Mouse (Mus musculus): Measurements from ENCODE around the gene Gast.
"Not testable (repeated sequence)": the region's sequence is repeated elsewhere in the genome, so short reads cannot be mapped to it uniquely, and the experiment has no call there.

Gast gene

DNA sequence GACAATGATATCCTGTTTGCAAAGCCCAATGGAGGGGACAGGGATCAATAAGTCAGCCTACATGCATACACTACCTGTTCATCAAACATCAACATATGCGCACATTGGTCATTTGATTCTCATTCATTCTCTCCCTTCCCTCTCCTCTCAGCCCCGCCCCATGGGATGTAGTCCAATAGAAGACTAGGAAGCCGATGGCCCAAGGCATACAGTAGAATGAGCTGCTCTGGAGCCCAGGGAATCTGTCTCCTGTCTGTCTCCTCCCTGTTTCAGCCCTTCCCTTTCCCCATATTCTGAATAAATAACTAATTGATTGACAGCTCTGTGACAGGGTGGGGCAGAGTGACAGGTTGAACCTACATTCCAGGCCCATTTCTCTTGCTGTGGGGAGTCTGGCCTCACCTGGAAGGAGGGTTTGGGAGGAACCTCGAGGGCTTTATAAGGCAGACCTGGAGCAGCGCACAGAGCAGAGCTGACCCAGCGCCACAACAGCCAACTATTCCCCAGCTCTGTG, at the start of gene Gast:
Gast (plus strand) TSS at position 464 of the 514 bp plus-strand sequence.
- DNase-seq, result no peak

DNA sequence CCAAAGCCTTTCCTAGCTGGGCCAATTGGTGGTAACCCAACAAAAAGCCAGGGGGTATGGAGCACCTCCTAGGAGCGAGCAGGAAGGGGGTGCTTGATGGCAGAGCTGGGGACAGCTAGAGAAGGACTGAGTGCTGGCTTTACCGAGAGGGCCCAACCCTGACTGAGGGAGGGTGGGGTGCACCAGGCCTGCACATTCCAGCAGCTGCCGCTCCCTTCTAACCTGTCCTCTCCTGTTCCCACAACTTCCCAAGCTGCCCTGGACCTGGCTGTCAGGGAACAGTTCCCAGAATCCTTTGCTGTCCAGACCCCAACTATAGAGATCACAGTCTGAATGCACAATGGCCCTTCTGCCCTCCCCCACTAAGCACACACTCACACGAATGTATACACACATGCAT, 49.2 kb upstream of the Gast start:
- no peak for DNase-seq

DNA sequence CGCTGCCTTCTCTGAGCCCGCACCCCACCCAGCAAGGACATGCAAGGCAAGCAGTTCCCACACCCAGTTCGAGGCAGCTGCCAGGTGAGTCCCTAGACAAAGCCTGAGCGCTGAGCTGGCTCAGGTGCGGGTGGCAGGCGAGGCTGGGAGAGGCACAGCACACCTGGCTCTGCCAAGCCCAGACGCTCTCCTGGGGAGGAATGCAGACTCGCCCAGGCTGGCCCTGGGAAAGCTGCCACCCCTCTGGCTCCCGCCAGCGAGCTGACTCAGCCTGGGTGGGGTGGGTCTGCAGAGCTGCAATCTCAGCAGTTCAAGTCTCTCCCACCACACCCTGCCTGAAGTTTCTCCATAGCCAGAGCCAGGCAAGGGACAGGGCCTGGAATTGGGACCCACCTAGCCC, 47.2 kb upstream of the Gast start:
- no peak for DNase-seq

DNA sequence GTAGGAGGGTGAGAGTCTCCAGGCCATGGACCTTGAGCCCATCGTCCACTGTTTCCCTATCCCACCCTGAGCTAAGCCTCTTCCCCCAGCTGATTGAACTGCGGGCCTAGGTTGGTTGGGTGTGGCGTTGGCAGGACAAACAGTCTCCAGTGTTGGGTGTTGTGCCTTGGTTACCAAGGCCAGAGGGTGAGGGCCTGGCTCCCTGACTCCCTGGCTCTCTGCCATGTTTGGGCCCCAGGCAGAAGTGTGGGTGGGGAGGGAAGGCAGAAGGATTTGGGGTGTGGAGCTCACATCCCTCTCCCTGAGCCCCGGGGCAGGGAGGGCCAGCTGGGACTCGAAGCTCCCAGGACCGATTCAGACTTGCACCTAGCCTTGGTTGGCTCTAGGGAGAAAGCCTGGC, 45.3 kb upstream of the Gast start:
- no peak for DNase-seq

DNA sequence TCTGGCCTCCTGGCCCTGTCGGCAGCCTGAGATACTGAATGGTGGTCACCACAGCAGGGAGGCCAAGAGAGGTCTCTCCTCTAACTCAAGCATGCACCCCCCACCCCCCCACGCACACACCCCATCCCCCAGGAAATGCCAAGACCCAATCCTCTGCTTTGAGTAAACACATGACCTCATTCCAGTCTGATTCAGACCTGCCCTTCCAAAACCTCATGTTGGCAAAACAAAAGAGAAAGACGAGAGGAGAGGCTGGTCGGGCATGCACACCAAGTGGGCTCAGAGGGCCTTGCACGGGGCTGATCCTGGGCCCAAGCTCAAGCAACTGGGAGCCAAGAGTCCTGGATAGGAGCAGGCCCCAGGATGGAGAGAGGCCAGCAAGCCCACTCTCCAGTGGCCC, 44.0 kb upstream of the Gast start:
- DNase-seq, result no peak

DNA sequence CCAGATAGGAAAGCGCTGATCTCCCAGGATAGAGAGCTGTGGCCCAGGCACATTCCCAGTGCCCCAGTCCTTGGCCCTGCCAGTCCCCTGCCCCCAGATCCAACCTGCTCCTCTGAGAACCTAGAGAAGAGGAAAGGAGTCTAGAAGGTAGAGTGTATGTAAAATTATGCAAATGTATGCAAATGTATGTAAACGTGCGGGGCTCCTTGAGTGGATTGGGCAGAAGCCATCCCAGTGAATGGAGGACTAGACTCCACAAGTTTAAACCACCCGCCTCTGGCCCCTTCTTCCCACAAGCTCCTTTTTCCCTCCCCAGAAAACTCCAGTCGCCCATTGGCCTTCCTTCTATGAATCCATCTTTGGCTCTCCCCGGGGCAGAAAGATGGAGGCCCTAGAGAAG, 41.3 kb upstream of the Gast start:
- no peak for DNase-seq

DNA sequence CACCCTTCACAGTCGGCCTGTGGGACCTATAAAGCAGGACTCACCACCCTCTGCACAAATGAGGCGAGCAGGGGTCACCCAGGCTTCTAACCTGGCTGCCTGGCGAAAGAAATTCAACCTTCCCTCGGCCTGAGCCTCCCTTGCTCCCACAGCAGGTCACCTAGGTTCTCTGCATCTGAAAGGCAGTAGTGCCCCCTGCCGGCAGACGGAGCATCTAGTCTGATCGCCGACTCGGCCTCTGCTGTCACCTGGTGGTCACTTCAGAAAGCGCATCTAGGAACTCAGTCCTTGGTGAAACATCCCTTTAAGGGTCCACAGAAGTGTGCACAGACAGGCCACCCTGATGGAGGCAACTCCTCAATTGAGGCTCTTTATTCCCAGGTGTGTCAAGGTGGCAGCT, 38.9 kb upstream of the Gast start:
- DNase-seq, result peak; percentile 78 to 82

DNA sequence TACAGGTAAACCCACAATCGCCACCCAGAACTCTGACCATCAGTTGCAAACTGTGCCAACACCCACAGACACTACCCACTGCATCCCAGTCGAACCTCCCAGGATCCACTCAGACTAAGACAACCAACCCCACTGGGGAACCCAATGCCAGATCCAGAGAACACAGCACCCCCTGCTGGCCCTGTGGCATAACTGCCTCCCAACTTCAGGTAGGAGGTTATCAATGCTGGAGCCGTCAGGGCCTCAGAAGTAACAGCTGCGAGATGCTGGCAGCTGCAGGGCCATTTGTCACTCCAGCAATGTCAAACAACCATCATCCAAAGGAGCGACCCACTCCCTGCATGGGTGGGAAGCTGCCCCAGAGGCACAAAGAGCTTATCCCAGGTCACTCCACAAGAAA, 36.4 kb upstream of the Gast start:
- peak in 1 of 2 experiments; percentile 5 for DNase-seq

DNA sequence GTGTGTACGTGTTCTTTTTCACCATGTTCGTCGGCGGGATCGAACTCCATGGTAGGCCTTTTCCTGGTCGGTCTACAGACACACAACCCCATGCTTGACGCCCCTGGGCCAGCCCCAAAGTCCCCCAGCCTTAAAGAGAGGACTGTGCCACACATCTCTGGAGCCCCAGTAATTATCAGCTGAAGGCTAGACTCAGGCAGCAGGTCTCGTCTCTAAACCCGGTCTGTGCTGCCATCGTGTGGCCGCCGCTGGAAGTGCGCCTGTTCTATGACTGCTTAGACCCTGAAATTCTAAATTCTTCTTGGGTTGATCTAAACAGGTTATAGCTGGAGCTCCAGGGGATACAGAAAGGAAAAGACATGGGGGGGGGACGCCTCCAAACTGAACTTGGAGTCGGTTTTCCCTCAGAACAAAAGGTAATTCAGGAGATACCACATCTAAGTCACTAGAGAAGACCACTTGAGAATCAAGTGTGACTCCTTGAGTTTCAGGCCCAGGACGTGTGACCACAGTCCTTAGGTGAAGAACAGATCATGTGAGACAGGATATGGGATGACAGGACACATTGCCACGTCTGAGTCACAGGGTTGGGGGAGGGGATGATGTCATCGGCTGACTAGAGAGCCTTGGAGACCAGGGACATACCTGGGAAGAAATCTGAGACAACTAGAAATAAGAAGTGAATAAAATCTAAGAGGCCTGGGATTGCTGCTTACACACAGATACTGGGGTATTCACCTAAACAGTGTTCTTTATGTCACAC, 35.8 kb upstream of the Gast start:
- DNase-seq, result peak; percentile 84 to 89

DNA sequence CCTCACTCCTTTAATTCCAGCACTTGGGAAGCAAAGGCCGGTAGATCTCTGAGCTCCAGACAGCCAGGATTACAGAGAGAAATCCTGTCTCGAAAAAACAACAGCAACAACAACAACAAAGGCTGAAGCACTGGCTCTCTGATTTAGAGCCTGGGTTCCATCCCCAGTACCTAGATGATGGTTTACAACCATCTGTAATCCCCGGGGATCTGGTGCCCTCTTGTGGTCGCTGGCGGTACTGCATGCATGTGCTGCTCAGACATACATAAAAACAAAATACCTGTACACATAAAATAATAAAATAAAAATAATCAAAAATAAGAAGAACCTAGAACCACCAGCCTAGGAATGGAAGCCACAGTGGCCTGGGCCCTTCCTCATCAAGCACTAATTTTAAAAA, 33.9 kb upstream of the Gast start:
- peak; percentile 74 to 77 for DNase-seq

DNA sequence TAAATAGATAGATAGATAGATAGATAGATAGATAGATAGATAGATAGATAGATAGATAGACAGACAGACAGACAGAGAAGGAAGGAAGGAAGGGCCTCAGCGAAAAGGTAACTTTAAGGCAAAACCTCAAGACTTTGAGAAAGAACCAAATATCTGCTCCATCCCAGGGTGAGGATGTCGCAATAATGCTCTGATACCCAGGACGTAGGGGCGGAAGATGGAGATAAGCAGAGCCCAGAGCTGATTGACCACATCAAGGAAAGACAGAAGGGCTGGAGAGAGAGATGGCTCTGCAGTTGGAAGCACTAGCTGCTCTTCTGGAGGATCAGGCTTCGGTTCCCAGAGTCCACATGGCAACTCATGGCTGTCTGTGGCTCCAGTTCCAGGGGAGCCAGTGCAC, 32.9 kb upstream of the Gast start:
- no peak for DNase-seq

DNA sequence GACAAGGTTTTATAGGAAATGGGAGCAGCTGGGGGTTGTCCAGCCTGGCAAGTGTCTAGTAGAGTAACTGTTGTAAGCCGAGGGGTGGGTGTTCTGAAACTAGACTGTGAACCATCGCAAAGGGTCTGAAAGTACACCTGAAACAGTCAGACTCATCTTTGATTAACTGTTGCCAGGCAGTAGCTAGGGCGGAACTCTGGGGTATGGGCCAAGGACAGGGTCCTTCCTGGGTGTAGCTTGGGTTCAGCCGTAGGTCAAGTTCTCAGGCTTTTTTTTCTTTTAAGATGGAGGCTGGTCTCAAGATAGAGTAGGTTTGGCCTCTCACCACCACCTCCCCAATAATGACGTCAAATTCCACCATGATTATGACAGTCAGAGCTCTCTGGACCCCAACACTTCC, 26.3 kb upstream of the Gast start:
- no peak for DNase-seq

DNA sequence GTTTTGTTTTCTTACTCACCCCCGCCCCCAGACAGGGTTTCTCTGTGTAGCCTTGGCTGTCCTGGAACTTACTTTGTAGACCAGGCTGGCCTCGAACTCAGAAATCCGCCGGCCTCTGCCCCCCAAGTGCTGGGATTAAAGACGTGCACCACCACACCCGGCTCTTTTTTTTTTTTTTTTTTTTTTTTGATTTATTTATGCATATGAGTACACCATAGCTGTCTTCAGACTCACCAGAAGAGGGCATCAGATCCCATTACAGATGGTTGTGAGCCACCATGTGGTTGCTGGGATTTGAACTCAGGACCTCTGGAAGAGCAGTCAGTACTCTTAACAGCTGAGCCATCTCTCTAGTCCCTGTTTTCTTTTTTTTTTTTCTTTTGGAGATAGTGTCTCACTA, 25.5 kb upstream of the Gast start:
- DNase-seq, result not testable (repeated sequence)

DNA sequence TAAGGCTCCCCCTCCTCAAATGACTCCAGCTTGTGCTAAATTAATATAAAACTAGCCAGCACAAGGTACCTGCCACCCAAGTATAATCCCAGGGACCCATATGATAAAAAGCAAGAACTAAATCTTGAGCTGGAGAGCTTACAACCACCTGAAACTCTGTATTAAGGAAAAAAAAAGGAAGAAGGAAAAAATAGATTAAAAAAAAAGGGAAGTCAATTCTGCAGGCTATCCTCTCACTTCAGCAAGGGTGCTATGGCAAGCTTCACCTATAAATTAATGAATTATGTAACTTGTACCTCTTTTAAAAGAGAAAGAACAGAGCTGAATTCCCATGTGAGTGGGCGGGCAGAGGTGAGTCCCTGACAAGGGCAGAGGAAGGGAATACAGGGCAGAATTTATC, 22.6 kb upstream of the Gast start:
- no peak for DNase-seq

DNA sequence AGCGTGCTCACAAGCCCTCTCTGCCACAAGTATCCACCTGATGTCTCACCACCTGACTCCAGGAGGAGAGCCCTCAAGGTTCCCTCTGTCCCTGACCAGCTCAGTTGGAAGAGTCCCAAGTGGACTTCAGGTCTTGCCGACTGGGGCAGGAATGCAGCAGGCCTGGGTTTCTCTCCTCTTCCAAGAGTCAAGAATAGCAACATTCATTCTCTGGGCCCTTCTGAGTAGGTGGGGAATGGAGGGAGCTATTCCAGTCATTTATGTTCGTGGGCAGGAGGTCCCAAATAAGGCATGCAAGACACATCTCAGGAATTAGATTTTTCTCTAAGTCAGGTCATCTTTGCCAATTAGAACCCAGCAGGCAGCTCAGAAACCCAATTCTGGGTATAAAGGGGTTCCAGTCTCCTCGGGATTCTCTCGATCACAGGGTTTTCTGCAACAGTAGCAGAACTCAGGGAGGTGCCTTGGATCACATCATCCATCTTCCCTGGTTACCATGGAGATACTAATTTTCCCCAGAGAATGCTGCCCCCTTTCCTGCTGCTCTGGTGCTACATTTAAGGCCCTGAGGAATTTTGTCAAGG, 22.0 kb upstream of the Gast start:
- DNase-seq, result no peak

DNA sequence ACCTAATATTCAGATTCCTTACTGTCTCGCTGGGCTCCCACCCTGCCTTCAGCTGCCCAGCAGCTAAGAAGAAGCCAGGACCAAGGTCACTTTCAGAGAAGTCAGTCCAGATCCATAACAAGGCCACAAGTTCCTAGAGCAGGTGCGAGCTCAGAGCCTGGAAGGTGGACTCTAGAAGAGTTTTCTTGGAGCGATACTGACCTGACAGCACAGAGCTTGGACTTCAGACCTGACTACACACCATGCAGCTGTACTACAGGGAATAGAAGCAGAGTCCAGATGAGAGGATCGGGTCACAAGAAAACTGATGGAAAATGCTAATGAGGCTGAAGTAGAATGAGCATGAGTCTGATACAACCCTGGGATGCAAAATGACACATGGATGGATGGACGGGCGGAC, 20.8 kb upstream of the Gast start:
- no peak for DNase-seq

DNA sequence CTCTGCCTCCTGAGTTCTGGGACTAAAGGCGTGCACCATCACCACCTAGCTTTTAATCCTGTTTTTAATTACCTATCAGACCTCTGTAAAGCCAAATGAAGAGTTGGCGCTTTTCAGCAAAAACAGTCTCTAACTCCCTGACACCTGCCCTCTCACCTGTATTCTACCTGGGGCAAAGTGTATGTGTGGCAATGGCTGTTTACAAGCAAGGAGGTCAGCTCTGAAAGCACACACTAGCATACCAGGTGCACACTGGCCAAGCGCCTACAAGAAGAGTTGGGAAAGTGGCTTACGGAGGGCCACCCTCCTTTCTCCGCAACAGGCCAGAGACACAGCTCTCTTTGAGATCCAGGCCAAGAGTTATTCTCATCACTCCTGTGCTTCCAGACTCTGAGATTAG, 18.8 kb upstream of the Gast start:
- no peak for DNase-seq

DNA sequence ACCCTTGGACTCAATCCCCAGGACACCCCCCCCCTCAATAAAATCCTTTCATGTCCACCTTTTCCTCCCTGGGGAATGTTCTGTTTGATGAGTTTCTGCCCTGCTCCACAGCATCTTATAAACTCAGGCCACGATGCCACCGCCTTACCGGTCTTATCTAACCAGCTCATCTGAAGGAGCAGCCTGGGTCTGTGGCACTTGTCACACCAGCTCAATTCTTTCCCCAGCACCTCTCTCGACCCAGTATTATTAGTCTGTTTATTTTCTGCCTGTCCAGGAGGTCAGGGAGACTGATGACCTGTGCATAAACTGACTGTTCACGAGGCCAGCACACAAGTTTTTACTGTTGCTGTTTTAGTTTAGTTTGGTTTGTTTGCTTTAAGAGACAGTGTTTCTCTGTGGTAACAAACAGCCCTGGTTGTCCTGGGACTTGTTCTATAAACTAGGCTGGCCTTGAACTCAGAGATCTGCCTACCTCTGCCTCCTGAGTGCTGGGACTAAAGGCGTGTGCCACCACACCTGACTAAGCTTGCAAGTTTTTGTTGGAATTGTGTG, 16.3 kb upstream of the Gast start:
- no peak for DNase-seq

DNA sequence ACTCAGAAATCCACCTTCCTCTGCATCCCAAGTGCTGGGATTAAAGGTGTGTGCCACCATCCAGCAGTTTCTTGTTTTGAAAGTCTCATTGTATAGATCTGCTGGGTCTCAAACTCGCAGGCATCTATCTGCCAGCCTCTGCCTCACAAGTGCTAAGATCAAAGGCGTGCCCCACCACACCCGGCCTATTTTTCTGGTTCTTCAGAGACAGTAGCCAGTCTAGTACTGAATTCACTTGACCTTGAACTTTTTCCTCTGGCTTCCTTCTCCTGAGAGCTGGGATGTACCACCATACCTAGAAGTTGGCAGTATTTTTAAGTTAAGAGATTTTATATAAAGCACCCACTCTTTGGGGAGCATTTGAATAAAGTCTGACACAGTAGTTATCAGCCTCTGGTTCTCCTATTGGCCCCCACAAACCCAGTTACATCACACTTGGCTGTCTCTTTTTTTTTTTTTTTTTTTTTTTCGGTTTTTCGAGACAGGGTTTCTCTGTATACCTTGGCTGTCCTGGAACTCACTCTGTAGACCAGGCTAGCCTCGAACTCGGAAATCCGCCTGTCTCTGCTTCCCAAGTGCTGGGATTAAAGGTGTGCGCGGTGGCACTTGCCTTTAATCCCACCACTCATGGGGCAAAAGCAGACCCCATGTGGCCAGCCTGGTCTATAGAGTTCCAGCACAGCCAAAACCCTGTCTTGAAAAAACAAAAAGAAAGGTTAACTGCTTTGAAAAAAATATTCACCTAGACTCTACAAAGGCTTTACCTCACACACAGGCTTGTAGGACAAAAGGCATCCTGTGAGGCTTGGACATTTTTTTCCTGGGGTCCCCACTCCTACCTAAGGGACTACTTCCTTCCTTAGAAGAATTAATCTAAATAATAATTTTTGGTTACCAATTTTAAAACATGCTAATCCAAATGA, 15.4 kb upstream of the Gast start:
- DNase-seq, result peak; percentile 18 to 24

DNA sequence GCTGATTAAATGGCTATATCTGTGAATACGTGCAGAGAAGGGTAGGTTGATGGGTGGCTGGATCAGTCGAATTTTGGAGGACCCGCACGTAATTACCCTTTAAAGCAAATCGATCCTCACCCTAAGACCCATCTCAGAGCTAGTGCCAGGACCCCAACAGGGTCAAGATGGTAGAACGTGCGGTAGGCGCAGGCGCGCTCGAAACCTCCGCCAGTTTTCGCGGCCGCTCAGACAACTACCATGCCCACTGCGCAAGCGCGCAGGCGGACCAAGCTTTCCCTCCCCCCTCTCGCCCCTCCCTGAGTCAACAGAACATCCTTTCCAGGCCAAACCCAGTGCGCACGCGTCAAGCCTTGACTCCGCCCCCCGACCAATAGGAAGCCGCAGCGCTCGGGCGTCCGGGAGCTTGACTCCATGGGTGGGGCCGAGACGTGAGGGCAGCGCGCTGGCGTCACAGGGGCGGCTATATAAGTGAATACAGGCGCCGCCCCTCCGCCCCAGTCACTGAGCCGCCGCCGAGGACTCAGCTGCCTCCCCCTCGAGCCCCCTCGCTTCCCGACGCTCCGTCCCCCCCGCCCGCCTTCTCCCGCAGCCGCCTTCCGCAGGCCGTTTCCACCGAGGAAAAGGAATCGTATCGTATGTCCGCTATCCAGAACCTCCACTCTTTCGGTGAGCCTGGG, 14.6 kb upstream of the Gast start, which contains the start of gene Eif1:
Eif1 (plus strand) TSS at position 394 of the 680 bp plus-strand sequence.
- DNase-seq, result peak; percentile 100

DNA sequence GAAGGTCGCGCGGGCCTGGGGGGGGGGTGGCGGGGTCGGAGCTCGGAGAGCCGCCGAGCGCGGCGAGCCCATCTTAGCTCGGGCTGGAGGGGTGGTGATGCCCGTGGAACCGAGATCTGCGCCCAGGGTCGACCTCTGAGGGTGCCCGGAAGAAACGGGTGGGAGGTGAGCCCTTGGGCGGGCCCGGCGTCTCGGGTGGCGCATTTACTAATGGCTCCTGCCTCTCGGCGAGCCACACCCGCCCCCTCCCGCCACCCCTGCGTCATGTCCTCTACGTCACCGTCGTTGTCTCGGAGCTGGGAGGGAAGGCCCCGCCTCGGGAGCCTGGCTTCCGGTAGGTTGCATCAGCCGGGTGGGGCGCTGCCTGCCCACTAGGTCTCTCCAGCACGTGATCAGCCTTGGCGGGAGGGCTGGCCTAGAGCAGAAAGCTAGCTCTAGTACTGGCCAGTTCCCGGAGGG, 14.0 kb upstream of the Gast start:
- peak; percentile 91 to 96 for DNase-seq

DNA sequence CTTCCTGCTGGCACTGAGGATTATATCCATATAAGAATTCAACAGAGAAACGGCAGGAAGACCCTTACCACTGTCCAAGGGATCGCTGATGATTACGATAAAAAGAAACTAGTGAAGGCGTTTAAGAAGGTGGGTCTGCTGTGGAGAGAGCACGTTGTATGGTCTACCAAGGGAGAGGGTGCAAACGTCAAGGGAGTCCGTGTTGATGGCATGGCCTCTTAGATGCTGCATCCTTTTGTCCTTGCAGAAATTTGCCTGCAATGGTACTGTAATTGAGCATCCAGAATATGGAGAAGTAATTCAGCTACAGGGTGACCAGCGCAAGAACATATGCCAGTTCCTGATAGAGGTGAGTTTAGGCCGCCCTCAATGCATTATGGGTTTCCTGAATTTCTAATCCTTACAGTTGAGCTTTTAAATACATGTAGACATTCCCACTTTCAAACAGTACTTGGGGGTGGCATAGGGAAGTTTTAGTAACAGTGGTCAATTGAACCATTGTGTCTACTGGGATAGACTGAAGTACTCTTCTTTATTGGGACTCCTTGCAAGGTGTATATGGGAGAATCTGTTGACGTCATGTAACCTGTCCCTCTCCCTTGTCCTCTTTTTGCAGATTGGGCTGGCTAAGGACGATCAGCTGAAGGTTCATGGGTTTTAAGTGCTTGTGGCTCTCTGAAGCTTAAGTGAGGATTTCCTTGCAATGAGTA, 13.4 kb upstream of the Gast start:
- not testable (repeated sequence) for DNase-seq

Data from cerebellum, postnatal 36 days (tissue).